Mouse (Mus musculus) ovary, adult 18-20 months (tissue): Measurements from ENCODE around the gene Gm10322.
A peak's percentile ranks its signal among the peaks of the same experiment; 100 is the strongest.

ENCODE experiments used
- DNase-seq: peaks from one replicate; pipeline ENCODE4 v3.0.0; 2022; ENCODE audit warnings: low spot score, mixed read lengths

Gene Gm10322

GRCm38 (mm10) chr10:59602043-59602442, 13.8 kb upstream of the Gm10322 start:
- DNase-seq: no peak

GRCm38 (mm10) chr10:59602891-59603290, 13.0 kb upstream of the Gm10322 start:
- no peak for DNase-seq

- no peak for DNase-seq
These were observed 12.0 kb upstream of the Gm10322 start for GRCm38 (mm10) chr10:59603843-59604242.

- DNase-seq: no peak
These were observed 10.9 kb upstream of the Gm10322 start for GRCm38 (mm10) chr10:59604879-59605464.

- no peak for DNase-seq
These were observed 2.6 kb upstream of the Gm10322 start for GRCm38 (mm10) chr10:59613276-59613675.

- no peak for DNase-seq
These were observed 1.7 kb upstream of the Gm10322 start for GRCm38 (mm10) chr10:59614141-59614540.

- no peak for DNase-seq
These were observed 452 bp upstream of the Gm10322 start for GRCm38 (mm10) chr10:59615411-59615810.

- DNase-seq: peak; percentile 92
These were observed 659 bp downstream of the Gm10322 start, which contains the start of gene Mcu for GRCm38 (mm10) chr10:59616522-59616921. TSS of gene Mcu (minus strand) at chr10:59616692.

GRCm38 (mm10) chr10:59617776-59618175, 1.9 kb downstream of the Gm10322 start:
- no peak for DNase-seq

- DNase-seq: no peak
These were observed 5.5 kb downstream of the Gm10322 start for GRCm38 (mm10) chr10:59621355-59621754.

- no peak for DNase-seq
These were observed 7.6 kb downstream of the Gm10322 start for GRCm38 (mm10) chr10:59623496-59623895.

GRCm38 (mm10) chr10:59628641-59629505, 13.0 kb downstream of the Gm10322 start:
- DNase-seq: no peak

- no peak for DNase-seq
These were observed 13.6 kb downstream of the Gm10322 start for GRCm38 (mm10) chr10:59629506-59629782.

- DNase-seq: no peak
These were observed 20.2 kb downstream of the Gm10322 start for GRCm38 (mm10) chr10:59636048-59636447.

GRCm38 (mm10) chr10:59636751-59637533, 21.1 kb downstream of the Gm10322 start:
- DNase-seq: no peak

GRCm38 (mm10) chr10:59637596-59638124, 21.8 kb downstream of the Gm10322 start:
- DNase-seq: no peak

- DNase-seq: no peak
These were observed 22.7 kb downstream of the Gm10322 start for GRCm38 (mm10) chr10:59638576-59638975.

- DNase-seq: no peak
These were observed 27.0 kb downstream of the Gm10322 start for GRCm38 (mm10) chr10:59642659-59643377.

- no peak for DNase-seq
These were observed 27.8 kb downstream of the Gm10322 start for GRCm38 (mm10) chr10:59643645-59644044.

- DNase-seq: no peak
These were observed 28.8 kb downstream of the Gm10322 start for GRCm38 (mm10) chr10:59644710-59645109.

- DNase-seq: no peak
These were observed 29.3 kb downstream of the Gm10322 start for GRCm38 (mm10) chr10:59645153-59645552.

GRCm38 (mm10) chr10:59646821-59647378, 31.0 kb downstream of the Gm10322 start:
- DNase-seq: no peak
